Mouse (Mus musculus) hindbrain, embryonic 14.5 days (tissue): ENCODE data around the gene Fbln1. TPM values are rescaled to one million over a fixed set of nuclear protein-coding genes. Genes with fewer than 3 reads are reported as not detected.
A peak's percentile ranks its signal among the peaks of the same experiment; 100 is the strongest.

Source experiments
- ATAC-seq: fragments of 200-750 bp; cut with Nextera tagmentation; 2 replicates; pipeline ENCODE4 v1.8.0; 2017; ENCODE audit warnings: moderate number of reproducible peaks, mild to moderate bottlenecking, moderate TSS enrichment, moderate library complexity; ENCODE audit not compliant: low FRiP score
- DNase-seq: peaks from one replicate; pipeline ENCODE4 v3.0.0-alpha.2; 2015; ENCODE audit warnings: low spot score
- H3K27ac ChIP-seq: fragments of 300-500 bp; sonication (generic); 2 replicates; pipeline ENCODE4 v1.5.1; 2014; ENCODE audit warnings: mild to moderate bottlenecking, moderate library complexity
- H3K27me3 ChIP-seq: fragments of 300-500 bp; sonication (generic); 2 replicates; pipeline ENCODE4 v1.6.1; 2014; ENCODE audit warnings: mild to moderate bottlenecking, low read length, mixed read lengths; ENCODE audit not compliant: control insufficient read depth, insufficient read depth
- H3K36me3 ChIP-seq: fragments of 300-500 bp; sonication (generic); replicated peaks from 2 replicates; pipeline ENCODE4 v1.6.1; 2014; ENCODE audit not compliant: control insufficient read depth, insufficient read depth
- H3K4me1 ChIP-seq: fragments of 300-500 bp; sonication (generic); replicated peaks from 2 replicates; pipeline ENCODE4 v1.6.1; 2014; ENCODE audit warnings: antibody characterized with exemption, low read length, mixed read lengths; ENCODE audit not compliant: control insufficient read depth, insufficient read depth
- H3K4me2 ChIP-seq: fragments of 300-500 bp; sonication (generic); replicated peaks from 2 replicates; pipeline ENCODE4 v1.6.1; 2014; ENCODE audit warnings: mild to moderate bottlenecking, moderate library complexity
- H3K4me3 ChIP-seq: fragments of 300-500 bp; sonication (generic); replicated peaks from 2 replicates; pipeline ENCODE4 v1.5.1; 2014; ENCODE audit warnings: mild to moderate bottlenecking, low read length
- H3K9ac ChIP-seq: fragments of 300-500 bp; sonication (generic); 2 replicates; pipeline ENCODE4 v1.6.1; 2014
- H3K9me3 ChIP-seq: fragments of 300-500 bp; sonication (generic); 2 replicates; pipeline ENCODE4 v1.6.1; 2016; ENCODE audit warnings: low read length; ENCODE audit not compliant: control insufficient read depth
- WGBS: fragments of 180-500 bp; shearing (Covaris S2); extraction: QIAGEN DNeasy Blood & Tissue Kit; methylation state at CpG from one replicate; pipeline ENCODE4 v1.1.7; 2014; 5-methylcytosine and 5-hydroxymethylcytosine counted together
- polyA plus RNA-seq: library from polyadenylated mRNA; unstranded; fragments of >200 nt; fragmentation: Nextera tagmentation; extraction: Ambion mirVana; gene quantifications from 2 replicates; pipeline ENCODE4 v1.2.1, GENCODE M21; 2014

The Fbln1 gene
- polyA plus RNA-seq, 1 experiment from 2014 or later = 54.2 TPM

- H3K4me2 ChIP-seq = no peak overlapping the region
- ATAC-seq (no peak), DNase-seq (no peak)
- whole genome bisulfite sequencing = 61% methylated on average over 9 of the region's 9 CpGs
- H3K4me3 ChIP-seq = no peak overlapping the region
- H3K9me3 ChIP-seq = no peaks in the 10 kb centered on the region
- no peaks in the 10 kb centered on the region for H3K36me3 ChIP-seq
- H3K27ac ChIP-seq = no peak overlapping the region
- no peaks in the 10 kb centered on the region for H3K27me3 ChIP-seq
- H3K9ac ChIP-seq = no peak overlapping the region
- H3K4me1 ChIP-seq = peaks cover 14% of the 10 kb centered on the region
These were observed 3.5 kb upstream of the Fbln1 start for GRCm38 (mm10) chr15:85202199-85202598.

DNA sequence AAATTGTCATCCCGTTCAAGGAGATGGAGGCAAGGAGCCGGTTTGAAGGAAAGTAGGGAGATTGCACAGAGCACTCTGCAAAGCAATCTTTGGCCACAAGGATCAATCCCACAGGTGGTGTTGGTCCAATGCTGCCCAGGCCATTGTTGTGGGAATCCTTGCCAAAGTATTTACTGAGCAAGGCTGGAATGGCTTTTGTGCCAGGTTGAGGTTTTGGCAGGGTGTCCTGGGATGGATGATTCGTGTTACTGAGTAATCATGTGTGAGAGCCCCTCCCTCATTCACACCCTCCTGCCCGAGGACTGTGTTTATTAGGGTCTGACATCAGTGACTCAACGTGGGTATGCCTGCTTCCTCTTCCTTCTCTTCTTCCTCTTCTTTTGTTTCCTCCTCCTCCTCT lies 3.0 kb upstream of the Fbln1 start:
- Histone ChIP-seq H3K27ac (no peak overlapping the region), H3K4me2 (no peak overlapping the region), H3K27me3 (no peaks in the 10 kb centered on the region), H3K36me3 (no peaks in the 10 kb centered on the region), H3K9me3 (no peaks in the 10 kb centered on the region), H3K9ac (no peak overlapping the region), H3K4me3 (no peak overlapping the region), H3K4me1 (peaks cover 19% of the 10 kb centered on the region)
- no peak for DNase-seq
- ATAC-seq = no peak
- WGBS = 62% methylated on average over 5 of the region's 5 CpGs

DNA sequence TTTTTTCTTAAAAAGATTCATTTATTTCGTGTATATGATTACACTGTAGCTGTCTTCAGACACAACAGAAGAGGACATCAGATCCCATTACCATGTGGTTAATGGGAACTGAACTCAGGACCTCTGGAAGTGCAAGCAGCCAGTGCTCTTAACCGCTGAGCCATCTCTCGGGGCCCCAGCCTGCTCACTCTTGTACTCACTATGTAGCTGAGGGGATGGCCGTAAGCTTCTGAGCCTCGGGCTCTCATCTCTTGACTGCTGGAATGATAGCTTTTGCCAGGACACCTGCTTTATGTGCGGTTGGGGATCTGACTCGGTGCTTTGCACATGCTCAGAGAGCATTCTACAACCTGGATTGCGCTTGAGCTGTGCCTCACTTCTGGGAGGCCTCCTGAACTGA lies 1.4 kb upstream of the Fbln1 start:
- no peaks in the 10 kb centered on the region for H3K27me3 ChIP-seq
- H3K36me3 ChIP-seq = no peaks in the 10 kb centered on the region
- H3K9ac ChIP-seq = no peak overlapping the region
- DNase-seq (no peak), ATAC-seq (no peak)
- peaks cover 26% of the 10 kb centered on the region for H3K4me1 ChIP-seq
- H3K4me2 ChIP-seq = no peak overlapping the region
- no peak overlapping the region for H3K27ac ChIP-seq
- no peak overlapping the region for H3K4me3 ChIP-seq
- H3K9me3 ChIP-seq = no peaks in the 10 kb centered on the region
- WGBS = 39% methylated on average over 8 of the region's 8 CpGs

GRCm38 (mm10) chr15:85206703-85207075 lies 940 bp downstream of the Fbln1 start:
- Histone ChIP-seq H3K27ac (peak overlapping the region; percentile 56; the same call in 1 of the 2 replicates), H3K9ac (peak overlapping the region; percentile 59; the same call in 1 of the 2 replicates), H3K4me1 (peaks cover 22% of the 10 kb centered on the region), H3K4me2 (peak overlapping the region; percentile 90), H3K27me3 (no peaks in the 10 kb centered on the region), H3K36me3 (no peaks in the 10 kb centered on the region), H3K4me3 (peak overlapping the region; percentile 47), H3K9me3 (no peaks in the 10 kb centered on the region)
- no peak for DNase-seq
- no peak for ATAC-seq
- WGBS = 5% methylated on average over 3 of the region's 3 CpGs

- Histone ChIP-seq H3K27me3 (no peaks in the 10 kb centered on the region), H3K9ac (no peak overlapping the region), H3K4me3 (peak overlapping the region; percentile 47; the same call in 1 of the 2 replicates), H3K27ac (peak overlapping the region; percentile 56; the same call in 1 of the 2 replicates), H3K4me2 (peak overlapping the region; percentile 90), H3K4me1 (peaks cover 22% of the 10 kb centered on the region), H3K36me3 (no peaks in the 10 kb centered on the region), H3K9me3 (no peaks in the 10 kb centered on the region)
- no peak for ATAC-seq
- no peak for DNase-seq
- WGBS = 11% methylated on average over 3 of the region's 3 CpGs
These were observed 1.3 kb downstream of the Fbln1 start for GRCm38 (mm10) chr15:85207081-85207480.

- no peaks in the 10 kb centered on the region for H3K27me3 ChIP-seq
- H3K36me3 ChIP-seq = no peaks in the 10 kb centered on the region
- no peaks in the 10 kb centered on the region for H3K9me3 ChIP-seq
- H3K4me1 ChIP-seq = peaks cover 22% of the 10 kb centered on the region
- peak overlapping the region; percentile 56 for H3K27ac ChIP-seq
- DNase-seq (peak; percentile 47), ATAC-seq (peak; percentile 46)
- peak overlapping the region; percentile 9; the same call in 1 of the 2 replicates for H3K9ac ChIP-seq
- WGBS = 7% methylated on average over 2 of the region's 2 CpGs
- H3K4me3 ChIP-seq = no peak overlapping the region
- peak overlapping the region; percentile 90 for H3K4me2 ChIP-seq
These were observed 2.0 kb downstream of the Fbln1 start for GRCm38 (mm10) chr15:85207763-85208162.

GRCm38 (mm10) chr15:85208332-85208731 lies 2.6 kb downstream of the Fbln1 start:
- ATAC-seq (no peak), DNase-seq (no peak)
- 15% methylated on average over 10 of the region's 10 CpGs for WGBS
- Histone ChIP-seq H3K4me2 (peak overlapping the region; percentile 90), H3K4me1 (peaks cover 22% of the 10 kb centered on the region), H3K9me3 (no peaks in the 10 kb centered on the region), H3K36me3 (no peaks in the 10 kb centered on the region), H3K4me3 (no peak overlapping the region), H3K9ac (no peak overlapping the region), H3K27me3 (no peaks in the 10 kb centered on the region), H3K27ac (peak overlapping the region; percentile 56)

DNA sequence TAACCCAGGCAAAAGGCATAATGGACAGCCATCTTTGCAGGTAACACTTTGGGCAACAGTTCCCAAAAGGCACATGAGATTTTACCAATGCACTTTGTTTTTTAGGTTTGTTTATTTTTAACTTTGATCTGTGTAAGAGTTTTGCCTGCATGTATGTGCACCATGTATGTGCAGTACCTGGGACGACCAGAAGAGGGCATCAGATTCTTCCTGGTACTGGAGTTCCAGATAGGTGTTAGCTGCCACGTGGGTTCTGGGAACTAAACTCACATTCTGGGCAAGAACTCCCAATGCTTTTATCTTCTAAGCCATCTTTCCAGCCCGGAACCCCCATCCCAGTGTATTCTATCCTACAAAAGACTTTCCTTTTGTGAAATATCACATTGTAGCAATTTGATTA lies 3.6 kb downstream of the Fbln1 start:
- Histone ChIP-seq H3K4me3 (no peak overlapping the region), H3K27ac (no peak overlapping the region), H3K9me3 (no peaks in the 10 kb centered on the region), H3K4me1 (peaks cover 22% of the 10 kb centered on the region), H3K27me3 (no peaks in the 10 kb centered on the region), H3K9ac (no peak overlapping the region), H3K36me3 (no peaks in the 10 kb centered on the region), H3K4me2 (no peak overlapping the region)
- DNase-seq (no peak), ATAC-seq (no peak)
- WGBS = 91% methylated on average over 3 of the region's 3 CpGs

DNA sequence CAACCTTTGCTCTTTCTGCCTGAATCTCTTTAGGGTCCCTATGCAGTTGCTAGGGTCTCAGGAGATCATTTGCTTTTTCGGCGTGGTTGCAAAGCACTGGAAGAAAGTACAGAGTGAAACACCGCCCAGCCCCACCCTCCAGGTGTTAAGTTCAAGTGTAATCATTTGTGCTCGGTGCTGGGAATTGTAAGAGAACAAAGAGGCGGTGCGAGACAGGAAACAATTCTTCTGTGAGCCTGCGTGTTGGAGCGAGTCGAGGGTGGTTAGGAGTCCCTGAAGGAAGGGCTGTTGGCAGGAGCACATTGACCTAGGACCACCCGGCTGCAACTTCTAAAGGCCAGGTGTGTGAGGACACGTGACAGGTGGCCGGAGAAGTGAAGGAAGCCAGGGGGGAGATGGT lies 4.9 kb downstream of the Fbln1 start:
- peaks cover 22% of the 10 kb centered on the region for H3K4me1 ChIP-seq
- H3K27ac ChIP-seq = no peak overlapping the region
- H3K4me3 ChIP-seq = no peak overlapping the region
- H3K27me3 ChIP-seq = no peaks in the 10 kb centered on the region
- DNase-seq (no peak), ATAC-seq (no peak)
- H3K9ac ChIP-seq = no peak overlapping the region
- no peak overlapping the region for H3K4me2 ChIP-seq
- peaks cover 4% of the 10 kb centered on the region; the same call in 1 of the 2 replicates for H3K9me3 ChIP-seq
- H3K36me3 ChIP-seq = no peaks in the 10 kb centered on the region
- 91% methylated on average over 12 of the region's 12 CpGs for WGBS

GRCm38 (mm10) chr15:85211101-85211760 lies 5.5 kb downstream of the Fbln1 start:
- Histone ChIP-seq H3K27me3 (no peaks in the 10 kb centered on the region), H3K4me2 (no peak overlapping the region), H3K4me3 (no peak overlapping the region), H3K4me1 (peaks cover 20% of the 10 kb centered on the region), H3K9ac (no peak overlapping the region), H3K27ac (no peak overlapping the region), H3K9me3 (peaks cover 9% of the 10 kb centered on the region), H3K36me3 (no peaks in the 10 kb centered on the region)
- ATAC-seq (no peak), DNase-seq (no peak)
- 96% methylated on average over 18 of the region's 18 CpGs for WGBS
